Mouse (Mus musculus) stomach, embryonic 14.5 days (tissue): ENCODE measurements around the gene Zfp524. TPM values are rescaled to one million over a fixed set of nuclear protein-coding genes. Genes with fewer than 3 reads are reported as not detected.
"Not testable (repeated sequence)": the region's sequence is repeated elsewhere in the genome, so short reads cannot be mapped to it uniquely, and the experiment has no call there.

Experiments
- ATAC-seq: fragments of 200-750 bp; cut with Nextera tagmentation; 2 replicates; pipeline ENCODE4 v1.8.0; 2017; ENCODE audit warnings: low read depth, moderate TSS enrichment; ENCODE audit not compliant: insufficient number of reproducible peaks, insufficient read depth, low FRiP score
- H3K27ac ChIP-seq: fragments of 300-500 bp; sonication (generic); 2 replicates; pipeline ENCODE4 v1.5.1; 2014; ENCODE audit warnings: mild to moderate bottlenecking, low read length, moderate library complexity, mixed read lengths
- H3K27me3 ChIP-seq: fragments of 300-500 bp; sonication (generic); 2 replicates; pipeline ENCODE4 v1.6.1; 2014; ENCODE audit warnings: low read length, control low read depth, mixed read lengths; ENCODE audit not compliant: control insufficient read depth, insufficient read depth
- H3K36me3 ChIP-seq: fragments of 300-500 bp; sonication (generic); 2 replicates; pipeline ENCODE4 v1.6.1; 2014; ENCODE audit warnings: mild to moderate bottlenecking, control low read depth, low read length, moderate library complexity, mixed read lengths; ENCODE audit not compliant: control insufficient read depth, insufficient read depth
- H3K4me1 ChIP-seq: fragments of 300-500 bp; sonication (generic); 2 replicates; pipeline ENCODE4 v1.6.1; 2014; ENCODE audit warnings: low read length, control low read depth, mixed read lengths; ENCODE audit not compliant: control insufficient read depth, insufficient read depth
- H3K4me2 ChIP-seq: fragments of 300-500 bp; sonication (generic); replicated peaks from 2 replicates; pipeline ENCODE4 v1.6.1; 2014; ENCODE audit warnings: low read depth, low read length, control low read depth
- H3K4me3 ChIP-seq: fragments of 300-500 bp; sonication (generic); 2 replicates; pipeline ENCODE4 v1.5.1; 2014; ENCODE audit warnings: low read depth, low read length, control low read depth
- H3K9ac ChIP-seq: fragments of 300-500 bp; sonication (generic); replicated peaks from 2 replicates; pipeline ENCODE4 v1.6.1; 2014; ENCODE audit warnings: low read depth, mild to moderate bottlenecking, control low read depth, low read length, moderate library complexity, mixed read lengths
- H3K9me3 ChIP-seq: fragments of 300-500 bp; sonication (generic); 2 replicates; pipeline ENCODE4 v1.6.1; 2016; ENCODE audit warnings: low read depth, low read length, control low read depth; ENCODE audit not compliant: control insufficient read depth
- WGBS: fragments of 180-500 bp; shearing (Covaris S2); extraction: QIAGEN DNeasy Blood & Tissue Kit; methylation state at CpG from one replicate; pipeline ENCODE4 v1.1.7; 2014; 5-methylcytosine and 5-hydroxymethylcytosine counted together
- polyA plus RNA-seq: library from polyadenylated mRNA; unstranded; fragments of >200 nt; fragmentation: Nextera tagmentation; extraction: Ambion mirVana; gene quantifications from 2 replicates; pipeline ENCODE4 v1.2.1, GENCODE M21; 2014

The Zfp524 gene
- polyA plus RNA-seq, 1 experiment from 2014 or later, result 18.0 TPM

DNA sequence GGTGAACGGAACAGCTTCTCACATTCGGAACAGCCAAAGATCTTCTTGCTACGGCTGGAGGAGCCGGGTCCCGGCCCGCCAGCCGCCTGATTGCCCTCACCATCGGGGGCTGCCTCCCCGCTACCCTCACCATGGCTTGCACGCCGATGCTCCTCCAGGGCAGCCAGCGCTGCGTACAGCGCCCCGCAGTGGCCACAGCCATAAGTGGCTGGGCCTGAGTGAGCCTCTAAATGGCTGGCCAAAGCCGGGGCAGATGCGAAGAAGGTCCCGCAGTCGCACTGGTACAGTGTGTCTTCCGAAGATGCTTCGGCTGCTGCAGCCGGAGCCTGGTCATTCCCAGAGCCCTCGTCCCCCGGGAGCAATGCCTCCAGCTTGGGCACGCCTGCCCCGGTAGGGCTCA lies 6.0 kb upstream of the Zfp524 start:
- no peak overlapping the region for H3K4me2 ChIP-seq
- peaks cover 2% of the 10 kb centered on the region for H3K4me1 ChIP-seq
- no peak for ATAC-seq
- peaks cover 56% of the 10 kb centered on the region for H3K36me3 ChIP-seq
- 97% methylated on average over 26 of the region's 26 CpGs for WGBS
- H3K27me3 ChIP-seq, result no peaks in the 10 kb centered on the region
- no peak overlapping the region for H3K9ac ChIP-seq
- no peak overlapping the region for H3K27ac ChIP-seq
- H3K9me3 ChIP-seq, result 0 out of 2 replicates have a peak, but pooled peaks cover 1% of the 10 kb centered on the region
- no peak overlapping the region for H3K4me3 ChIP-seq

- Histone ChIP-seq H3K27ac (no peak overlapping the region), H3K27me3 (no peaks in the 10 kb centered on the region), H3K36me3 (peaks cover 51% of the 10 kb centered on the region), H3K4me2 (peak overlapping the region; percentile 46; the same call in 1 of the 2 replicates), H3K4me3 (no peak overlapping the region; the same call in 1 of the 2 replicates), H3K9me3 (no peaks in the 10 kb centered on the region), H3K9ac (no peak overlapping the region), H3K4me1 (peaks cover 5% of the 10 kb centered on the region)
- no peak for ATAC-seq
- 85% methylated on average over 27 of the region's 27 CpGs for WGBS
Observed at GRCm38 (mm10) chr7:5012681-5013513, 1.3 kb upstream of the Zfp524 start.

DNA sequence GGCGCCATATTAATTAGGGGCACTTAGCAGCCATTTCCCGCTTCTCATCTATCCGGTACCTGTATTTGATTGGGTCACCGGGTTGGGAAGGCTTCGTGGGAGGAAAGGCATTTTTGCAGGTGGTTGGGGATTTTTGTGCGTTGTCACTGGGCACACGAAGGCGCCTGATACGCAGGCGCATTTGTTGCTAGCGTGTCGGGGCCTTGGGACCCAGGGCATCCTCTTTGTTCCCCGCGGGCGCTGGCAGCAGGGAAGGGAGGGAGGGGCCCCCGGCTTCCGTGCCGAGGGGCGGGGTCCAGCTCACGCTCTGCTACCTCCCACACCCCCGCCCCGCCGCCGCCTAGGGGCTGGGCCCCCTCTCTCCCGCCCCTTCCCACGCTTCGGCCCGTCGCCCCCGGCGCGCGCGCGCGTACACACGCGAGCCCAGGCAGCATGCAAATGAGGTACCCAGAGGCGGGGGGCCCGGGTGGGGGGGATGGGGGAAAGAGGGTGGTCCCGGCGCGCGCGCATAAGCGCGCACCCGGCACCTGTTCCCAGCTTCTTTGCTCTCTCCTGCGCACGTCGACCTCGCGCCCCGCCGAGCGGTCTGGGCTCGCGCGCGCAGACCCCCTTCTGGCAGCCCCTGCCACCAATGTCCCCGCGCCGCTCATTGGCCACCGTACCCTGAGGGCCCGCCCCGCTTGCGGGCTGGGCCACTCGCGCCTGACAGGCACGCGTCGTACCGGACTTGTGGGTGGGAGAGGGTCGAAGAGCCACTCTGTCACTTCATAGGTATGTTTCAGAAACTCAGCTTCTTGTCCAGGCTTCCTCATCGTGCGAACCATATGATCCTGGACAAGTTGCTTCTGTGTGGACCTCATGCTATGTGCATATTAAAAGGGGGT lies 1.1 kb downstream of the Zfp524 start, which contains the start of gene Gm44973:
Gm44973 (plus strand) TSS at position 379 of the 884 bp plus-strand sequence.
- Histone ChIP-seq H3K4me2 (peak within 1 kb of the TSS; percentile 49), H3K36me3 (peaks cover 26% of the 10 kb centered on the region), H3K27me3 (no peaks in the 10 kb centered on the region), H3K27ac (peak within 1 kb of the TSS; percentile 99), H3K9me3 (no peaks in the 10 kb centered on the region), H3K4me3 (peak within 1 kb of the TSS; percentile 63), H3K9ac (peak within 1 kb of the TSS; percentile 67), H3K4me1 (peaks cover 10% of the 10 kb centered on the region)
- ATAC-seq, result peak; percentile 73
- under 1% methylated on average over 52 of the region's 76 CpGs for WGBS

DNA sequence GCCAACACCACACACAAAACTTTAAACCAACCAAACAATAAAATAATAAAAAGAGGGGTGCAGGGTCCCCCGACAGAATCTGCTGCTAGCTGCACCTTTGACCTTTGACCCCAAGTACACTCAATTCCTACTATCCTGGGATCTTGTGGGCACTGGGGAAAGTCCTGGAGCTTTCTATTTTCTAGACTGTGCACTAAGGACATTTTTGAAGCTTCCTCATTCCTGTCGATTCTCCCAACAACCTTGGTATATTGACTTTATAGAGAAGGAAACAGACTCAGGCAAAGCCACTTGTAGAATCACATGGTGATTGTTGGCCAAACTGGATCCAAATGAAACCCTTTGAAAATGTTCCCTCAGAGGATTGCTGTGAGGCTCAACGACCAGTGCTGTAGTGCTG lies 1.8 kb downstream of the Zfp524 start:
- no peak for ATAC-seq
- H3K9me3 ChIP-seq, result no peaks in the 10 kb centered on the region
- WGBS, result 59% methylated on average over 3 of the region's 3 CpGs
- H3K27ac ChIP-seq, result peak overlapping the region; percentile 99
- H3K36me3 ChIP-seq, result peaks cover 21% of the 10 kb centered on the region
- peaks cover 10% of the 10 kb centered on the region for H3K4me1 ChIP-seq
- H3K4me2 ChIP-seq, result peak overlapping the region; percentile 49
- H3K9ac ChIP-seq, result peak overlapping the region; percentile 53
- H3K4me3 ChIP-seq, result peak overlapping the region; percentile 63
- no peaks in the 10 kb centered on the region for H3K27me3 ChIP-seq

- peaks cover 14% of the 10 kb centered on the region for H3K4me1 ChIP-seq
- 98% methylated on average over 2 of the region's 2 CpGs for WGBS
- no peaks in the 10 kb centered on the region for H3K9me3 ChIP-seq
- no peak overlapping the region for H3K4me2 ChIP-seq
- H3K27ac ChIP-seq, result no peak overlapping the region
- no peak overlapping the region for H3K4me3 ChIP-seq
- no peak for ATAC-seq
- no peak overlapping the region for H3K9ac ChIP-seq
- no peaks in the 10 kb centered on the region for H3K27me3 ChIP-seq
- peaks cover 14% of the 10 kb centered on the region for H3K36me3 ChIP-seq
Observed at GRCm38 (mm10) chr7:5016920-5017319, 2.7 kb downstream of the Zfp524 start.

DNA sequence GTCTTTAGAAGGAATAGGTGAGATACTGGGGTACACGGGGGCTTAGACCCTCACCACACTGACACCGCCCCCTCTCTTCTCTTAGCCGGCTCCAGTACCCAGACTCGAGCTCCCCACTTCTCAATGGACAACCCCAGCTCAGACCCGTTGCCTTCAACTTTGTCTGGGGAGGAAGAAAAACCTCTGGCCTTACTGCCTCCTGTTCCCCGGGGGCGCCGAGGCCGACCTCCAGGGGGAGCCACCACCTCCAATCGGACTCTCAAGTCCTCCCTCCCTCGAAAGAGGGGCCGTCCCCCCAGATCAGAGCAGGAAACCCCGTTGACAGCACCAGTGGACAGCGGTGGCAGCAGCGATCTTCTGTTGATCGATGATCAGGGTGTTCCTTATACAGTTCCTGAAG lies 3.1 kb downstream of the Zfp524 start:
- peaks cover 14% of the 10 kb centered on the region for H3K4me1 ChIP-seq
- ATAC-seq, result no peak
- H3K4me3 ChIP-seq, result no peak overlapping the region
- H3K36me3 ChIP-seq, result peaks cover 15% of the 10 kb centered on the region
- no peaks in the 10 kb centered on the region for H3K27me3 ChIP-seq
- H3K9ac ChIP-seq, result no peak overlapping the region
- no peak overlapping the region for H3K4me2 ChIP-seq
- no peak overlapping the region for H3K27ac ChIP-seq
- 95% methylated on average over 16 of the region's 16 CpGs for WGBS
- H3K9me3 ChIP-seq, result no peaks in the 10 kb centered on the region

- Histone ChIP-seq H3K27ac (no peak overlapping the region), H3K4me2 (no peak overlapping the region), H3K9me3 (no peaks in the 10 kb centered on the region), H3K27me3 (no peaks in the 10 kb centered on the region), H3K9ac (no peak overlapping the region), H3K4me1 (peaks cover 14% of the 10 kb centered on the region), H3K36me3 (peaks cover 14% of the 10 kb centered on the region), H3K4me3 (no peak overlapping the region)
- WGBS, result 97% methylated on average over 21 of the region's 21 CpGs
- ATAC-seq, result no peak
Observed at GRCm38 (mm10) chr7:5017931-5018330, 3.7 kb downstream of the Zfp524 start.

GRCm38 (mm10) chr7:5019576-5019975 lies 5.4 kb downstream of the Zfp524 start:
- not testable (repeated sequence) for ATAC-seq
- peak overlapping the region; percentile 98 for H3K27ac ChIP-seq

More at GRCm38 (mm10) chr7:5019576-5019975, 5.4 kb downstream of the Zfp524 start:
- WGBS, result 28% methylated on average over 8 of the region's 8 CpGs
- not testable (repeated sequence) for H3K4me1 ChIP-seq, H3K9ac ChIP-seq, H3K27me3 ChIP-seq, H3K9me3 ChIP-seq
- H3K36me3 ChIP-seq, result peaks cover 26% of the 10 kb centered on the region
- H3K4me3 ChIP-seq, result peak overlapping the region; percentile 85
- H3K4me2 ChIP-seq, result peak overlapping the region; percentile 47
